In the genomic region with DNA sequence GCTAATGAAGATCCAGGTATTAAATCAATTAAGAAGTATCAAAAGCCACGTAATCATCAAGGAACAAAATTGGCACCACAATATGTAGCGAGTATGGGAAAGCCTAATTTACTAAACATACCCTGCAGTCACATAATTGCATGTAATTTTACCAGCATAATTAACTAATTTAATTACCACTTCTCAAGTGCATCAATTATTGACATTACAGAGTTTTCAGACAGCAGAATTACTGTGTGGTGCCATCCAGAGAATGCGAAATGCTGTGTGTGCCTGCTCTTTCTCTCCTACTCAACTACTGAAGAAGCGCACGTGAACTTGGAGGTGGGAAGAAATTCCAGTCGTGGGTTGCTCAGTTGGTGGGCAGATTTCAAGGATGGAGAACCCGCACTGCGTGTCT, we compare ENCODE assay signal across 17 mouse cellular contexts.
DNase-seq lines count a peak whose midpoint lies in the region; ATAC-seq and TF ChIP-seq lines count a peak whose summit lies in the region.
"Had no signal": no experiment of that assay in that cellular context is flagged by ENCODE, and none has a peak within 500 bp of the region (broad histone marks: within the 10 kb centered on the region; RNA-seq: fewer than 3 reads in every experiment).

No protein-coding gene starts in this region.

- no peak overlapping the region for H3K9ac ChIP-seq in forebrain, embryonic 14.5 days (ENCODE audit: low read length)
- H3K9ac ChIP-seq in forebrain, postnatal 0 days: no peak overlapping the region
- H3K9ac ChIP-seq in forebrain, embryonic 16.5 days (replicated peaks; ENCODE audit: low read depth, low read length): no peak overlapping the region
- no peak overlapping the region for H3K9ac ChIP-seq in forebrain, embryonic 11.5 days (ENCODE audit: low read length)
- H3K9ac ChIP-seq: embryonic facial prominence, embryonic 12.5 days had no signal

- H3K4me3 ChIP-seq in forebrain, embryonic 14.5 days (ENCODE audit: low read depth, low read length): no peak overlapping the region
- no peak overlapping the region for H3K4me3 ChIP-seq in forebrain, postnatal 0 days (ENCODE audit: low read depth, low read length)
- no peak overlapping the region for H3K4me3 ChIP-seq in forebrain, embryonic 16.5 days (replicated peaks; ENCODE audit: low read length)
- no peak overlapping the region for H3K4me3 ChIP-seq in forebrain, embryonic 11.5 days (ENCODE audit: low read depth, low read length)
- H3K4me3 ChIP-seq in testis, adult 2 months (ENCODE audit: control insufficient read depth, low read depth, low read length): peak overlapping the region; percentile 78
- H3K4me3 ChIP-seq: embryonic facial prominence, embryonic 10.5 days; embryonic facial prominence, embryonic 12.5 days had no signal

- no peaks in the 10 kb centered on the region for H3K27me3 ChIP-seq in forebrain, embryonic 14.5 days (replicated peaks; ENCODE audit: control insufficient read depth, insufficient read depth, low read length)
- H3K27me3 ChIP-seq in forebrain, postnatal 0 days (ENCODE audit: insufficient read depth, low read length): peaks cover 3% of the 10 kb centered on the region
- no peaks in the 10 kb centered on the region; the same call in 1 of the 2 replicates for H3K27me3 ChIP-seq in forebrain, embryonic 16.5 days (replicated peaks; ENCODE audit: control insufficient read depth, insufficient read depth, low read length)
- no peaks in the 10 kb centered on the region for H3K27me3 ChIP-seq in forebrain, embryonic 11.5 days (ENCODE audit: control insufficient read depth, insufficient read depth, low read length)
- H3K27me3 ChIP-seq in testis, adult 2 months (ENCODE audit: control insufficient read depth, insufficient read depth, low read length): no peaks in the 10 kb centered on the region

- H3K36me3 ChIP-seq in forebrain, embryonic 14.5 days (ENCODE audit: control insufficient read depth, insufficient read depth, low read length): no peaks in the 10 kb centered on the region
- no peaks in the 10 kb centered on the region for H3K36me3 ChIP-seq in forebrain, postnatal 0 days (ENCODE audit: insufficient read depth)
- H3K36me3 ChIP-seq in forebrain, embryonic 16.5 days (ENCODE audit: control insufficient read depth, insufficient read depth): no peaks in the 10 kb centered on the region
- no peaks in the 10 kb centered on the region for H3K36me3 ChIP-seq in forebrain, embryonic 11.5 days (ENCODE audit: control insufficient read depth, insufficient read depth, low read length)
- H3K36me3 ChIP-seq in testis, adult 2 months (ENCODE audit: control insufficient read depth, insufficient read depth, low read length): no peaks in the 10 kb centered on the region
- H3K36me3 ChIP-seq: embryonic facial prominence, embryonic 10.5 days; embryonic facial prominence, embryonic 12.5 days had no signal

- 0 out of 2 replicates have a peak, but pooled peaks have one; percentile 24 for ATAC-seq in forebrain, embryonic 14.5 days
- no peak; the same call in 1 of the 2 replicates for ATAC-seq in forebrain, postnatal 0 days
- 0 out of 2 replicates have a peak, but pooled peaks have one; percentile 40 for ATAC-seq in forebrain, embryonic 16.5 days
- no peak for ATAC-seq in forebrain, embryonic 11.5 days (replicated peaks; ENCODE audit: low FRiP score)

- 44% methylated on average over 8 of the region's 8 CpGs for WGBS in forebrain, embryonic 14.5 days
- WGBS in forebrain, postnatal 0 days: 42% methylated on average over 8 of the region's 8 CpGs
- 37% methylated on average over 8 of the region's 8 CpGs for WGBS in forebrain, embryonic 16.5 days
- 77% methylated on average over 8 of the region's 8 CpGs for WGBS in forebrain, embryonic 11.5 days

- peaks cover 15% of the 10 kb centered on the region for H3K4me1 ChIP-seq in forebrain, embryonic 14.5 days (ENCODE audit: control insufficient read depth, insufficient read depth, low read length)
- no peaks in the 10 kb centered on the region; the same call in 1 of the 2 replicates for H3K4me1 ChIP-seq in forebrain, postnatal 0 days (ENCODE audit: insufficient read depth)
- H3K4me1 ChIP-seq in forebrain, embryonic 16.5 days (replicated peaks; ENCODE audit: control insufficient read depth, insufficient read depth, low read length): peaks cover 17% of the 10 kb centered on the region
- no peaks in the 10 kb centered on the region for H3K4me1 ChIP-seq in forebrain, embryonic 11.5 days (replicated peaks; ENCODE audit: control insufficient read depth, insufficient read depth, low read length)
- H3K4me1 ChIP-seq in testis, adult 2 months (ENCODE audit: control insufficient read depth, insufficient read depth, low read length): peaks cover 6% of the 10 kb centered on the region
- H3K4me1 ChIP-seq: embryonic facial prominence, embryonic 10.5 days; embryonic facial prominence, embryonic 12.5 days had no signal

- peak; percentile 72 for DNase-seq in forebrain, embryonic 14.5 days (ENCODE audit: low spot score)
- DNase-seq in forebrain, postnatal 0 days: no peak
- DNase-seq in forebrain, embryonic 11.5 days (ENCODE audit: low spot score): no peak
- DNase-seq in testis, postnatal 10 days (ENCODE audit: low spot score): no peak
- DNase-seq in urinary bladder, postnatal 25 days (ENCODE audit: low spot score): no peak
- DNase-seq: adrenal gland, adult 2 months; adrenal gland, postnatal 10 days; adrenal gland, postnatal 25 days; cerebellum, adult 11-12 months; cerebellum, adult 2 months; cerebellum, adult 9-10 months; cerebellum, postnatal 10 days; cerebellum, postnatal 25 days had no signal

- H3K4me2 ChIP-seq in forebrain, embryonic 14.5 days (ENCODE audit: low read length): no peak overlapping the region
- H3K4me2 ChIP-seq in forebrain, postnatal 0 days (ENCODE audit: low read depth): no peak overlapping the region
- no peak overlapping the region for H3K4me2 ChIP-seq in forebrain, embryonic 16.5 days (ENCODE audit: low read length)
- no peak overlapping the region for H3K4me2 ChIP-seq in forebrain, embryonic 11.5 days (ENCODE audit: low read depth, low read length, severe bottlenecking)
- H3K4me2 ChIP-seq: embryonic facial prominence, embryonic 12.5 days had no signal

- no peak for TF ChIP-seq CTCF in forebrain, postnatal 0 days (IDR thresholded peaks at IDR 0.05; ENCODE audit: low read depth)
- no peak for TF ChIP-seq CTCF in testis, adult 2 months (IDR thresholded peaks at IDR 0.05; ENCODE audit: control insufficient read depth, insufficient read depth, insufficient replicate concordance, low read depth, low read length)

- H3K27ac ChIP-seq in forebrain, embryonic 14.5 days (ENCODE audit: low read depth, low read length): no peak overlapping the region
- H3K27ac ChIP-seq in forebrain, postnatal 0 days (ENCODE audit: low read depth, low read length): no peak overlapping the region
- no peak overlapping the region for H3K27ac ChIP-seq in forebrain, embryonic 16.5 days (ENCODE audit: low read length)
- no peak overlapping the region for H3K27ac ChIP-seq in forebrain, embryonic 11.5 days (ENCODE audit: low read depth, low read length)
- H3K27ac ChIP-seq in testis, adult 2 months (ENCODE audit: control insufficient read depth, insufficient read depth, low read depth, low read length): peak overlapping the region; percentile 77
- H3K27ac ChIP-seq: embryonic facial prominence, embryonic 10.5 days; embryonic facial prominence, embryonic 12.5 days had no signal

- H3K9me3 ChIP-seq in forebrain, embryonic 14.5 days (replicated peaks; ENCODE audit: control insufficient read depth, low read length): no peaks in the 10 kb centered on the region
- no peaks in the 10 kb centered on the region for H3K9me3 ChIP-seq in forebrain, postnatal 0 days (ENCODE audit: low read length)
- no peaks in the 10 kb centered on the region for H3K9me3 ChIP-seq in forebrain, embryonic 16.5 days (ENCODE audit: control insufficient read depth, low read length)
- no peaks in the 10 kb centered on the region for H3K9me3 ChIP-seq in forebrain, embryonic 11.5 days (ENCODE audit: control insufficient read depth, low read length)
- H3K9me3 ChIP-seq: embryonic facial prominence, embryonic 10.5 days; embryonic facial prominence, embryonic 12.5 days had no signal

- no peak for TF ChIP-seq POLR2A in testis, adult 2 months (IDR thresholded peaks at IDR 0.05; ENCODE audit: control insufficient read depth, low read depth, low read length)

Comparison
In these comparisons a context has a peak if more than half of its experiments do, and no peak if none do; other contexts are left out.
1. ATAC-seq: peak in forebrain, embryonic 14.5 days (single experiment) and forebrain, embryonic 16.5 days (single experiment); none in forebrain, postnatal 0 days (single experiment) and forebrain, embryonic 11.5 days (single experiment).